Comparison of ENCODE assay signal across 11 mouse cellular contexts in genomic region chr3:68789491-68789890, GRCm38 (mm10).
A peak's percentile ranks its signal among the peaks of the same experiment; 100 is the strongest.
DNase-seq lines count a peak whose midpoint lies in the region; ATAC-seq lines count a peak whose summit lies in the region.
"Had no signal": no experiment of that assay in that cellular context is flagged by ENCODE, and none has a peak within 500 bp of the region (broad histone marks: within the 10 kb centered on the region; RNA-seq: fewer than 3 reads in every experiment).

No protein-coding gene starts in this region.

- no peak for DNase-seq in kidney, postnatal 36 days
- DNase-seq in T-cell, adult 2 months (ENCODE audit: low spot score), result peak; percentile 66
- no peak for DNase-seq in liver, embryonic 11.5 days (ENCODE audit: low spot score)
- DNase-seq in cerebellum, adult 9-11 months, result no peak
- no peak for DNase-seq in layer of hippocampus, postnatal 10 days (ENCODE audit: low spot score in 2 of 2)
- DNase-seq: cerebellum, adult 18-20 months had no signal

- peak; percentile 70; the same call in 1 of the 2 replicates for ATAC-seq in kidney, embryonic 14.5 days (ENCODE audit: low FRiP score, low TSS enrichment)
- ATAC-seq in liver, embryonic 11.5 days (replicated peaks; ENCODE audit: low FRiP score), result peak; percentile 51; the same call in 1 of the 2 replicates
- ATAC-seq in megakaryocyte progenitor cell, adult 5-6 weeks (replicated peaks; ENCODE audit: poor library complexity), result peak; percentile 87
- no peak for ATAC-seq in hindbrain, embryonic 16.5 days

- H3K27ac ChIP-seq in kidney, embryonic 14.5 days (ENCODE audit: low read depth, low read length), result no peak overlapping the region
- no peak overlapping the region for H3K27ac ChIP-seq in liver, embryonic 11.5 days (ENCODE audit: low read depth, low read length)
- H3K27ac ChIP-seq in hindbrain, embryonic 16.5 days (ENCODE audit: low read depth, low read length), result no peak overlapping the region
- H3K27ac ChIP-seq: hindbrain, embryonic 10.5 days had no signal

- no peak overlapping the region for H3K4me2 ChIP-seq in kidney, embryonic 14.5 days (replicated peaks; ENCODE audit: low read depth, low read length)
- 0 out of 2 replicates have a peak overlapping the region, but pooled peaks have one; percentile 10 for H3K4me2 ChIP-seq in liver, embryonic 11.5 days
- H3K4me2 ChIP-seq in hindbrain, embryonic 16.5 days (ENCODE audit: low read length), result no peak overlapping the region

- H3K9me3 ChIP-seq in kidney, embryonic 14.5 days (ENCODE audit: control insufficient read depth, low read length), result no peaks in the 10 kb centered on the region
- H3K9me3 ChIP-seq in liver, embryonic 11.5 days (ENCODE audit: control insufficient read depth, low read length), result no peaks in the 10 kb centered on the region
- no peaks in the 10 kb centered on the region for H3K9me3 ChIP-seq in hindbrain, embryonic 16.5 days (ENCODE audit: control insufficient read depth, low read length)

- no peaks in the 10 kb centered on the region for H3K27me3 ChIP-seq in kidney, embryonic 14.5 days (ENCODE audit: control insufficient read depth, insufficient read depth, low read length)
- peaks cover 3% of the 10 kb centered on the region; the same call in 1 of the 2 replicates for H3K27me3 ChIP-seq in liver, embryonic 11.5 days (replicated peaks; ENCODE audit: control insufficient read depth, insufficient read depth, low read length)
- no peaks in the 10 kb centered on the region for H3K27me3 ChIP-seq in hindbrain, embryonic 16.5 days (replicated peaks; ENCODE audit: control insufficient read depth, insufficient read depth, low read length)
- H3K27me3 ChIP-seq: CH12.LX had no signal

- no peak overlapping the region for H3K9ac ChIP-seq in kidney, embryonic 14.5 days (ENCODE audit: low read depth, low read length)
- H3K9ac ChIP-seq in liver, embryonic 11.5 days (ENCODE audit: low read depth, low read length), result no peak overlapping the region
- no peak overlapping the region for H3K9ac ChIP-seq in hindbrain, embryonic 16.5 days (ENCODE audit: low read depth, low read length)

- H3K4me1 ChIP-seq in kidney, embryonic 14.5 days (ENCODE audit: control insufficient read depth, insufficient read depth, low read length), result no peaks in the 10 kb centered on the region
- peaks cover 13% of the 10 kb centered on the region for H3K4me1 ChIP-seq in liver, embryonic 11.5 days (replicated peaks; ENCODE audit: control insufficient read depth, insufficient read depth, low read length)
- H3K4me1 ChIP-seq in hindbrain, embryonic 16.5 days (ENCODE audit: control insufficient read depth, insufficient read depth, low read depth, low read length), result peaks cover 10% of the 10 kb centered on the region

- WGBS in kidney, embryonic 14.5 days, result 40% methylated on average over 6 of the region's 6 CpGs
- WGBS in liver, embryonic 11.5 days, result 36% methylated on average over 6 of the region's 6 CpGs
- 89% methylated on average over 6 of the region's 6 CpGs for WGBS in hindbrain, embryonic 16.5 days

- H3K4me3 ChIP-seq in kidney, embryonic 14.5 days (ENCODE audit: low read length), result no peak overlapping the region
- H3K4me3 ChIP-seq in liver, embryonic 11.5 days (ENCODE audit: low read depth, low read length), result no peak overlapping the region
- no peak overlapping the region for H3K4me3 ChIP-seq in hindbrain, embryonic 16.5 days (ENCODE audit: low read length)
- H3K4me3 ChIP-seq: hindbrain, embryonic 10.5 days had no signal

- H3K36me3 ChIP-seq in kidney, embryonic 14.5 days (ENCODE audit: control insufficient read depth, insufficient read depth, low read length), result no peaks in the 10 kb centered on the region
- no peaks in the 10 kb centered on the region for H3K36me3 ChIP-seq in liver, embryonic 11.5 days (ENCODE audit: control insufficient read depth, insufficient read depth, low read length)
- H3K36me3 ChIP-seq in hindbrain, embryonic 16.5 days (ENCODE audit: control insufficient read depth, insufficient read depth, low read length), result no peaks in the 10 kb centered on the region
- H3K36me3 ChIP-seq: hindbrain, embryonic 10.5 days had no signal
